Mouse (Mus musculus) lung, adult 2 months (tissue): ENCODE results near the gene Zfp819.

ENCODE experiments used
- CTCF ChIP-seq: fragments of 200-500 bp; IDR thresholded peaks from 2 replicates; pipeline ENCODE4 v1.5.1; 2011; ENCODE audit warnings: mild to moderate bottlenecking, low read length, control low read depth; ENCODE audit not compliant: insufficient read depth
- POLR2A ChIP-seq: fragments of 200-500 bp; IDR thresholded peaks from 2 replicates; pipeline ENCODE4 v1.6.1; 2011; ENCODE audit warnings: low read depth, mild to moderate bottlenecking, control low read depth, low read length, borderline replicate concordance; ENCODE audit errors: extremely low read depth

- TF ChIP-seq CTCF (no peak), POLR2A (no peak)
Measured at GRCm38 (mm10) chr7:43625794-43626422, 18.9 kb downstream of the Zfp819 start.
